Mouse (Mus musculus) forebrain, embryonic 12.5 days (tissue): ENCODE results near the gene Mbnl3. TPM values are rescaled to one million over a fixed set of nuclear protein-coding genes. Genes with fewer than 3 reads are reported as not detected.

Experiments
- ATAC-seq: fragments of 200-750 bp; cut with Nextera tagmentation; 2 replicates; pipeline ENCODE4 v1.8.0; 2017; ENCODE audit warnings: moderate TSS enrichment; ENCODE audit not compliant: low FRiP score
- H3K27ac ChIP-seq: fragments of 300-500 bp; sonication (generic); 2 replicates; pipeline ENCODE4 v1.5.1; 2016; ENCODE audit warnings: mild to moderate bottlenecking
- H3K27me3 ChIP-seq: fragments of 300-500 bp; sonication (generic); 2 replicates; pipeline ENCODE4 v1.6.1; 2016; ENCODE audit warnings: mild to moderate bottlenecking
- H3K36me3 ChIP-seq: fragments of 300-500 bp; sonication (generic); replicated peaks from 2 replicates; pipeline ENCODE4 v1.6.1; 2016; ENCODE audit warnings: mild to moderate bottlenecking
- H3K4me1 ChIP-seq: fragments of 300-500 bp; sonication (generic); 2 replicates; pipeline ENCODE4 v1.6.1; 2016
- H3K4me2 ChIP-seq: fragments of 300-500 bp; sonication (generic); 2 replicates; pipeline ENCODE4 v1.6.1; 2016; ENCODE audit warnings: mild to moderate bottlenecking, moderate library complexity
- H3K4me3 ChIP-seq: fragments of 300-500 bp; sonication (generic); replicated peaks from 2 replicates; pipeline ENCODE4 v1.5.1; 2016; ENCODE audit warnings: mild to moderate bottlenecking
- H3K9ac ChIP-seq: fragments of 300-500 bp; sonication (generic); 2 replicates; pipeline ENCODE4 v1.6.1; 2016; ENCODE audit warnings: mild to moderate bottlenecking
- H3K9me3 ChIP-seq: fragments of 300-500 bp; sonication (generic); 2 replicates; pipeline ENCODE4 v1.6.1; 2016
- WGBS: fragments of 180-500 bp; shearing (Covaris S2); methylation state at CpG from one replicate; pipeline ENCODE4 v1.1.7; 2016; 5-methylcytosine and 5-hydroxymethylcytosine counted together
- polyA plus RNA-seq: library from polyadenylated mRNA; unstranded; fragments of >200 nt; fragmentation: Nextera tagmentation; extraction: Ambion mirVana; gene quantifications from 2 replicates; pipeline ENCODE4 v1.2.1, GENCODE M21; 2016

Gene Mbnl3
- polyA plus RNA-seq = 5.9 and 6.2 TPM in 2 replicates

DNA sequence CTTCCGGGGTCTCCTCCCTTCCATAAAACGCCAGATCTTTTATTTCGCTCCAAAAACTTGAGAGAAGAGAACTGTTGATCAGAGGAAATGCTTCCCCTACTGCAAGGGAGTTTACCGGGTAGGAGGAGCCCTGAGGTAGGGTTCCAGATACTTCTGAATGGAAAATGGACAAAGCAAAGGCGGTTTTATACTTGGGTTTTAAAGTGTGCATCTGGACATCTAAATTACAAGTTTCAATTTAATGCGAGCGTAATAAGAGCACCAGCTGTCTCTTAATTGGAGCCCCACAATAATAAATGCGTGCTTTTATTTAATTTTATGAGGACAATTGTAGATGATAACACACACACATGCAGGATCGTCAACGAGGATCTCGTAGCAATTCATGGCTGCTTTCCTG lies at the start of gene Mbnl3:
Gene Mbnl3 (minus strand): TSS at position 101 of the 400 bp plus-strand sequence.
- peak within 1 kb of the TSS; percentile 51 for H3K9ac ChIP-seq
- peaks cover 14% of the 10 kb centered on the region for H3K27me3 ChIP-seq
- no peaks in the 10 kb centered on the region for H3K9me3 ChIP-seq
- H3K36me3 ChIP-seq = no peaks in the 10 kb centered on the region
- peak within 1 kb of the TSS; percentile 63 for H3K4me2 ChIP-seq
- 35% methylated on average over 11 of the region's 11 CpGs for whole genome bisulfite sequencing
- no peaks in the 10 kb centered on the region for H3K4me1 ChIP-seq
- H3K27ac ChIP-seq = peak within 1 kb of the TSS; percentile 42
- peak within 1 kb of the TSS; percentile 52 for H3K4me3 ChIP-seq
- ATAC-seq = no peak

DNA sequence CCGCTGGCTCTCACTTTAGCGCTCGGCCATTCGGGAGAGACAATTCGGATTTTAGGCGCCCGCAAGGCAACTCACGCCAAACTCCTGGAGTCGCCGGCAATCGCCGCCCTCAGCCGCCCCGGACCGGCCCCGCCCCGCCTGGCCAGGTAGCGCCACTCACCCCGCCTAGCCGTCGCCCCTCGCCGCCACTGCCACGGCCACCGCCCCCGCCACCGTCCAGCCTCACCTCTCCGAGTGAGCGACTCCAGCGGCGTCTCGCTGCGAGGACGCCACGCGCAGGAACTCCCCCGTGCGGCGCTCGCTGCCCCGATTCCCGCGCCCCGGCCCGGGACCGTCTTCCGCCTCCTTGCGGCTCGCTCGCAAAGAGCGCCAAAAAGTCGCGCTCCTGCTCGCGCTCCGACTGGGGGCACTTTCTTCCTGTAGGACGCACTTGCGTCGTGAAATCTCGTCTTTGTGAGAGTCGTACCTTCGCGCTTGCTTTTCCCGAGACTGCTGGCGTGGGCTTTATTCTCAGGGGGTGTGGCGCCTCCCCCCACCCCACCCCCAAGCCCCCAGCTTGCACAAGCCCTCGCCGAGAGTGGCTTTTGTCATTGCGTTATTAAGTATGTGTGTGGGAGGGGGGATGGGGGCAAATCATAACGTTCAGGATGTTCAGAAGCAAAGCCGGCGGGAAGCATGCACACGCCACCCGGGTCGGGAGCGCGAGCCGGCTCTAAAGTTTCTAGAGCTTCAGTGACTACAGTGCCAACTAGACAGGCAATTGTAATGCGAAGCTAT lies 596 bp downstream of the Mbnl3 start:
- Histone ChIP-seq H3K4me1 (no peaks in the 10 kb centered on the region), H3K27me3 (peaks cover 14% of the 10 kb centered on the region), H3K4me2 (peak overlapping the region; percentile 63), H3K27ac (peak overlapping the region; percentile 42), H3K36me3 (no peaks in the 10 kb centered on the region), H3K4me3 (peak overlapping the region; percentile 52), H3K9ac (peak overlapping the region; percentile 51), H3K9me3 (no peaks in the 10 kb centered on the region)
- WGBS = 23% methylated on average over 68 of the region's 79 CpGs
- peak; percentile 72 for ATAC-seq

DNA sequence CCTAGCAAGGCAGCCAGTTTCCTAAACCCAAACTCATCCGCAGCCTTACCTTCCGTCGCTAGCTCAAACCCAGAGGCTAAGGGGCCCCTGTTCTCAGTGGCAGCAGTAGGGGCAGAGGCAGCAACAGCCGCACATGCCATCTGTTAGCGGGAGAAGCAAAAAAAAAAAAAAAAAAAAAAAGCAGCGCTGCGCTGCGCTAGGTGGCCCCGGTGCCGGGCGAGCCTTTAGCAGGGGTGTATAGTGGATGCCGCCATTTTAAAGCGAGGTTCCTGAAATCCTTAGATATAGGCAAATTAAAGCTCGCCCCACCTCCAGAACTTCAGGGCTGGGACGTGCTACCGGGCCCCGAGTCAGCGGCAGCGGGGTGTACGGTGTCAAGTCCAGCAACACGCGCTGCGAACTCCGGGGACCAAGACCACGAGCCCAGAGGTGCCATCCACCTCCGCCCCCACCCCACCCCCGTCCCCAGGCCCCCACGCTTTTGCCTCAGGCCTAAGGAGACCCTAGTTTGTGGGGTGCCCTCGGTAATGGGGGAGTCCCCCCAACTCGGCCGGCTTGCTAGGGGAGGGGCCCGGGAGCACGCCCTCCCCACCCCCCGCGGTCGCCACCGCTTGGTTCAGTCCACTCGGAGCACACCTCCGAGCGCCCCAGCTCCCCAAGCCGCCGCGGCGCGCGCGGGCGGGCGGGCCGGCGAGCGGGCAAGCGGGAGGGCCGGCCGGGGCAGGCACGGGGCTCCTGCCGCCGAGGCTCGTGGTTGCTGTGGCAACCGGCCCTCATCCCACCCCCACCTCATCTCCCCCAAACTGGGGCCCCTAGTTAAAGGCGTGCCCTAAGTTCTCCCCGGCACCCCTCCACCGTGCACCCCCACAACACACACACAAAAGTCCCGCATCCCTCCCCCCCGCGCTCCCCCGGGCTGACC lies 1.4 kb downstream of the Mbnl3 start:
- H3K9ac ChIP-seq = peak overlapping the region; percentile 59
- WGBS = 14% methylated on average over 50 of the region's 67 CpGs
- peak overlapping the region; percentile 63 for H3K4me2 ChIP-seq
- no peaks in the 10 kb centered on the region for H3K36me3 ChIP-seq
- ATAC-seq = peak; percentile 84
- H3K27me3 ChIP-seq = peaks cover 14% of the 10 kb centered on the region
- no peaks in the 10 kb centered on the region for H3K9me3 ChIP-seq
- H3K4me1 ChIP-seq = no peaks in the 10 kb centered on the region
- H3K4me3 ChIP-seq = peak overlapping the region; percentile 52
- H3K27ac ChIP-seq = peak overlapping the region; percentile 42; the same call in 1 of the 2 replicates

DNA sequence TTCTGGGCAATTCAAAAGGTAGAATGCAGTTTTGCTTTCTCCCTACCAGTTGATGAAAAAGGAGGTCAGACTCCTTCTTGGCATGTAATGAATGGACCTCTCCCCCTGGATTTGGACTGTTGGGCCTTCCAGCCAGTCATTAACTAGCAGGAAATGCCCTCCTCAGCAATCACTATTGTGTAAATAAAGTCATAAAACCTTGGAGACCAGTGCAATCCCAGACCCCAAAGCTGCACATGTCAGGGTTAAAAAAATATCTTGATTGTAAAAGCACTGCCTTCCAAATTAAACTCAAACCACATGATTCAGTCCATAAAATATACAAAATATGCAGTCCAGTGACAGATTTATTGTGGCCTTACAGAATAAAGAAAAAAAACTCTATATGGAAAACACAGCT lies 9.3 kb downstream of the Mbnl3 start:
- H3K27ac ChIP-seq = no peak overlapping the region
- no peaks in the 10 kb centered on the region for H3K27me3 ChIP-seq
- H3K9me3 ChIP-seq = no peaks in the 10 kb centered on the region
- no peak for ATAC-seq
- no peak overlapping the region for H3K4me3 ChIP-seq
- no peak overlapping the region for H3K4me2 ChIP-seq
- no peaks in the 10 kb centered on the region for H3K36me3 ChIP-seq
- no peaks in the 10 kb centered on the region for H3K4me1 ChIP-seq
- H3K9ac ChIP-seq = no peak overlapping the region

DNA sequence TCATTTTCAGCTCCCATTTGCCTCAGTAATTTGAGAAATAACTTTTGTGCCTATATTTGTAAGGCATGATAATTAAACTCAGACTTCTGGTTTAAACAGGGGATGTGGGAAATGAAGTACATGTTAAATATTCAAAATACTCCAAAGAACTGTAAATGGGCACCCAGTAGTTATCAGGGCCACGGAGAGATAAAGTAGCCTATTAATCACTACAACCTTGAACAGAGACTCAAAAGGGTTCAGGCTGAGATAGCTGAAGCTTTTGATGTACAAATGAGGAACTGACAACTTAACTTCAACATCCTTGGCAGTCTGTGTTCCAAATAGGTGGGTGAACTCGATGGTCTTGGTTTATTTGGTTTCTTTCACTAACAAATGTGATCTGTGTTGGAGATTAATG lies 34.4 kb downstream of the Mbnl3 start:
- Histone ChIP-seq H3K9me3 (no peaks in the 10 kb centered on the region), H3K4me2 (no peak overlapping the region), H3K27me3 (0 out of 2 replicates have a peak, but pooled peaks cover 3% of the 10 kb centered on the region), H3K9ac (no peak overlapping the region), H3K36me3 (no peaks in the 10 kb centered on the region), H3K27ac (no peak overlapping the region), H3K4me3 (no peak overlapping the region), H3K4me1 (no peaks in the 10 kb centered on the region)
- ATAC-seq = no peak
- WGBS = 62% methylated on average over 2 of the region's 2 CpGs

DNA sequence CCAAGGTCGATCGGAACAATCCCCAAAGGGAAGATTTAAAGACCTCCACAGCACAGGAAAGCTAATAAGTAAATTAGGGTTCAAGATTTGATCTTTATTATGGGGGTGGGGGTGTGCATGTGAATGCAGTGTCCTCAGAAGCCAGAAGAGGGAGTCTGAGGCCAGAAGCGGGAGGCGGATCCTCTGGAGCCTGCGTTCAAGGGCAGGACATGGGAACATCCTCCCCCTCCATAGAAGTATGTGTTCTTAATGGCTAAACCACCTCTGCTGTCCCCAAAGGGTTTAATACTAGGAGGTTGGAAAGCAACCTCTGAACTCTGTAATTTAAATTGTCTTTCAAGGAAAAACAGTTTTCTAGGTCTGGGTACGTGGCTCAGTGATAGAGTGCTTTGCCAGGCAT lies 34.9 kb downstream of the Mbnl3 start:
- Histone ChIP-seq H3K9me3 (no peaks in the 10 kb centered on the region), H3K9ac (no peak overlapping the region), H3K4me1 (no peaks in the 10 kb centered on the region), H3K27ac (no peak overlapping the region), H3K27me3 (0 out of 2 replicates have a peak, but pooled peaks cover 3% of the 10 kb centered on the region), H3K4me2 (no peak overlapping the region), H3K4me3 (no peak overlapping the region), H3K36me3 (no peaks in the 10 kb centered on the region)
- WGBS = 61% methylated on average over 6 of the region's 6 CpGs
- ATAC-seq = no peak

DNA sequence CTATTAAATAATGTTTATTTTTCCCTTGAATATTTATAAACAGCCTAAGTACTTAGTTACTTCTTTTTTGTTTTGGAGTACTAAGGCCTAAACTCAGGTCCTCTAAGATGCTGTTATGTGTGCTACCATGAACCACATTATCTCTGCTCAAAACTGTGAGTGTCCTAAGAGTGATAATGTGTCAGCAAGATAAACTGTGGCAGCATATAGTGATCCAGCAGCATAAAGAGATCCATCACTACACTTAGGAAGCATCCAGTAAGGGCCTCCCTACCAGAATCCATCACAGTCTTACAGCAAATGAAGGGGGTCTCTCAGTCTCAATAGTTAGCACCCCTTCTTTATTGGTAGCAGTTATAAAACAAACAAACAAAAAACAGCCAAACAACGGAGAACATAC lies 35.9 kb downstream of the Mbnl3 start:
- no peaks in the 10 kb centered on the region for H3K9me3 ChIP-seq
- H3K4me1 ChIP-seq = no peaks in the 10 kb centered on the region
- ATAC-seq = no peak
- no peaks in the 10 kb centered on the region for H3K36me3 ChIP-seq
- H3K4me2 ChIP-seq = no peak overlapping the region
- H3K9ac ChIP-seq = no peak overlapping the region
- H3K27me3 ChIP-seq = 0 out of 2 replicates have a peak, but pooled peaks cover 3% of the 10 kb centered on the region
- H3K27ac ChIP-seq = no peak overlapping the region
- no peak overlapping the region for H3K4me3 ChIP-seq
- WGBS = 93% methylated on average over 1 of the region's 1 CpGs

DNA sequence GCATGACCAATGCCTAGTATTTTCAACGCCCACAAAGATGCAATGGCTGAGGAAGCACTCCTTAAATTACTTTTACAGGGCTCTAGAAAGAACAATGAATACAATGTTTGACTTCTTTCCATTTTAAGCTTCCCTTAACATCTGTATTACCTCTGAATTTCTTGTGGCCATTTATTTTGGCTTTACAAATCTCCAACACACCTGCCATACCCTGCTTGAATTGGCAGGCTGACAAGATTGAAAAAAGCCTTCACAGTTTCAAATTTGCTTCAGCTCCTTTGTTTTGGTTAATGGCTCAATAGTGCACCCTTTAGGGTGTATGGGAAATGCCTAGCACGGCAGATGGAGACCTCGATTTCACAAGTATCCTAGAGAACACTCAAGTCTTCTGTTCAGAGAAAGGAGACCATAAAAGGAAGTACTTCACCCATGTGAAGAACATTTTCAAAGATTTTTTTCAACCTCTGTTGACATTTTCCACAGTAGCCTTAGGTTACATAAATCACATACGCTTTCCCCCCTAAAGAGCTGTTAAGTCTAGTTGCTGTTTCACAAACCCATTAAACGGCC lies 36.8 kb downstream of the Mbnl3 start:
- Histone ChIP-seq H3K27me3 (0 out of 2 replicates have a peak, but pooled peaks cover 3% of the 10 kb centered on the region), H3K9me3 (no peaks in the 10 kb centered on the region), H3K4me2 (no peak overlapping the region), H3K27ac (no peak overlapping the region), H3K36me3 (no peaks in the 10 kb centered on the region), H3K9ac (no peak overlapping the region), H3K4me1 (no peaks in the 10 kb centered on the region), H3K4me3 (no peak overlapping the region)
- ATAC-seq = no peak
- 71% methylated on average over 5 of the region's 5 CpGs for WGBS

DNA sequence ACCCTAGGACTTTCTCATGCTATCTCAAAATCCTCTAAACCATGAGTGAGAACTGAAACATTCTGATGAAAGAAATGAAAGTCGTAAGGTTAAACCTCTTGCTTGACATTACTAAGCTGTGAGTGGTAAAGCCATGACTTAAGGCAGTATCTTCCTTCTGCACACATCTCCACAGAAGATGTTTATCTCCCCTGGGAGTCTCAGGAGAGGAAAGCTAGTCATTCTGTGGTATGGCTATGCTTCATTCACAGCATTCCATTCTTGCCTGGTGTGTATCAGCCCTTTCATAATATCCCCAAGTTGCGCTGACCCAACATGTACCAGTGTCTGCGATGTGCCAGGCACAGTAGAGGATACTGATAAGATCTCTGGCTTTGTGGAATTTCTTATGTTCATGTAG lies 38.4 kb downstream of the Mbnl3 start:
- Histone ChIP-seq H3K9me3 (no peaks in the 10 kb centered on the region), H3K4me1 (no peaks in the 10 kb centered on the region), H3K4me2 (no peak overlapping the region), H3K27me3 (0 out of 2 replicates have a peak, but pooled peaks cover 3% of the 10 kb centered on the region), H3K36me3 (no peaks in the 10 kb centered on the region), H3K27ac (no peak overlapping the region), H3K4me3 (no peak overlapping the region), H3K9ac (no peak overlapping the region)
- 97% methylated on average over 3 of the region's 3 CpGs for WGBS
- ATAC-seq = no peak

DNA sequence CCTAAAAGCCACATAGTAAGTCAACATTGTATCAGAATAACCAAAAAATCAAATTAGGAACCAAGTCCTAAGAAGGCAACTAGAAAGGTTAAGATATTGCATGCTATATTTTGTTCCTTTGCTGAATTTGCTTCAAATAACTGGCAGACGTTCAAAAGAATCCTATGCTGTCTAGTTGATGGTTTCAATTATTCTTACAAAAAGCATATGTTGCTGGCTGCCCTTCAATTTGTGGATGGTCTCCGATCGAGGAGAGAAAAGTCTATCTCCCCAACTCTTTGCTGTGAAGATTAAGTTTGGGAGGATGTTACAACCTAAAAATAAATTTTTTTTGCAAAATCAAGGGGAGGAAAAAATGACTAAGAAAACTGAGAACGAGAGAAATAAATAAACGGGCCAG lies 41.6 kb downstream of the Mbnl3 start:
- no peak for ATAC-seq
- Histone ChIP-seq H3K9me3 (no peaks in the 10 kb centered on the region), H3K9ac (no peak overlapping the region), H3K4me2 (no peak overlapping the region), H3K4me3 (no peak overlapping the region), H3K27me3 (0 out of 2 replicates have a peak, but pooled peaks cover 3% of the 10 kb centered on the region), H3K4me1 (no peaks in the 10 kb centered on the region), H3K27ac (no peak overlapping the region), H3K36me3 (no peaks in the 10 kb centered on the region)
- 80% methylated on average over 5 of the region's 5 CpGs for WGBS

DNA sequence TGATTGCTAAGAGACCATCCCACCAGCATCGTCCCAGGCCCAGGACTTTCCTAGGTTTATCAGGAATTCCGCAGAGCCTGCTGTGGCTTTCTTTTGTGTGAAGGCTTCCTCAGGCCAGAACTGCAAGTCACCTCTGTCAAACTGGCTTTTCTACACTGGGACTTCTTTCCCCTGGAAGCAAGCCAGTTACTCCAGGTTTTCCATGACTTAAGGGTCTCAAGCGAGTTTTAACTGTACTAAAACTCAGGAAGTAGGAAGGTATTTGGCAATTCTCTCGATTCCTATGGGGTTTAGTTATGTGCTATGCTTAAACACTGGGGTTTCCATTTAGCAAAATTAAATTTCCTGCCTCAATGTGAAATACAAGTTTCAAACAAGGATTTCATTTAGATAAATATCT lies 57.9 kb downstream of the Mbnl3 start:
- no peaks in the 10 kb centered on the region for H3K9me3 ChIP-seq
- ATAC-seq = no peak
- H3K27ac ChIP-seq = no peak overlapping the region
- WGBS = 63% methylated on average over 4 of the region's 4 CpGs
- no peaks in the 10 kb centered on the region for H3K36me3 ChIP-seq
- H3K27me3 ChIP-seq = no peaks in the 10 kb centered on the region
- no peak overlapping the region for H3K4me2 ChIP-seq
- no peak overlapping the region for H3K4me3 ChIP-seq
- no peaks in the 10 kb centered on the region for H3K4me1 ChIP-seq
- H3K9ac ChIP-seq = no peak overlapping the region

DNA sequence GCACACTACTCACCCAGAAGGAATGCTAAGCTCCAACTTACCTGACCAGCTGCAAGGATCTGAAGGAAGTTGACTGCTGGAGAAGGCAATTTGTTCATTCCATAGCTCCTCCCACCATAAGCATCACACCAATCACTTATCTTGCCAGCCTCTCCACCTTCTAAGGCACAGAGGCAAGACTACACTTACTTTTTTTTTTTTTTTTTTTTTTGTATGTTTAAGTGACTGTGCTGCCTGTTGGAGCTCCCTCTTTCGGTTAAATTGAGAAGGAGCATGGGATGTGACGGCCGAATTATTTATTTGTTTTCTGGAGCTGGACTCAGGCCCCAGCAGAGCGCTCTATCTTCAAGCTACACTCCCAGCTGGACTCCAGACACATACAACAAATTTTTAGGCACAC lies 60.0 kb downstream of the Mbnl3 start:
- H3K4me1 ChIP-seq = no peaks in the 10 kb centered on the region
- no peak overlapping the region for H3K4me3 ChIP-seq
- H3K9me3 ChIP-seq = no peaks in the 10 kb centered on the region
- no peak for ATAC-seq
- no peak overlapping the region for H3K9ac ChIP-seq
- 21% methylated on average over 4 of the region's 4 CpGs for WGBS
- H3K27me3 ChIP-seq = no peaks in the 10 kb centered on the region
- no peak overlapping the region for H3K4me2 ChIP-seq
- H3K36me3 ChIP-seq = no peaks in the 10 kb centered on the region
- H3K27ac ChIP-seq = no peak overlapping the region
